Comparison of ENCODE assay signal across 8 mouse cellular contexts in the genomic region with DNA sequence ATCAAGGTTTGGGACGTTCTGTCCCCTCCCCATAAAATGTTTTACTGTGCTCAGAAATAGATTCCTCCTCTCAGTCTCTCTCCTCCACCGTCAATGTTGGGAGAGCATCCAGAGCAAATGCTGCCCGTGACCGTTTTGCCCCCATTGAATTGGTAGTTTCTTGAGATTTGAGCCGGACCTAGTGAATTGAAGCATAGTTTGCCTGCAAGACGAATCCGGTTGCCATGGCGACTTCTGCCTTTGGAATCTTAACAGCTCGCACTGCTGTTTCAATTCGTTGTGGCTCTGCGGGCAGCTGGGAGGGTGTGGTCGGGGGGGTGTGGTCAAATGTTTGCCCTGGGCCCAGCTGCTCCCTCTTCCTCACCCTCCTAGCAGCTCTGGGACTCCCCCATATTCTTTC. TPM values are rescaled to one million over a fixed set of nuclear protein-coding genes. Genes with fewer than 3 reads are reported as not detected.
DNase-seq lines count a peak whose midpoint lies in the region; ATAC-seq lines count a peak whose summit lies in the region.

No protein-coding gene starts in this region.

- H3K9me3 ChIP-seq in embryonic facial prominence, embryonic 10.5 days, result no peaks in the 10 kb centered on the region
- no peaks in the 10 kb centered on the region for H3K9me3 ChIP-seq in intestine, embryonic 16.5 days (ENCODE audit: control insufficient read depth, low read length)
- H3K9me3 ChIP-seq in limb, embryonic 10.5 days (replicated peaks), result no peaks in the 10 kb centered on the region
- no peaks in the 10 kb centered on the region for H3K9me3 ChIP-seq in midbrain, embryonic 11.5 days (ENCODE audit: control insufficient read depth, low read length)

- H3K27me3 ChIP-seq in embryonic facial prominence, embryonic 10.5 days (replicated peaks; ENCODE audit: low read depth, poor library complexity, severe bottlenecking), result 0 out of 2 replicates have a peak, but pooled peaks cover 7% of the 10 kb centered on the region
- no peaks in the 10 kb centered on the region for H3K27me3 ChIP-seq in intestine, embryonic 16.5 days (replicated peaks; ENCODE audit: control insufficient read depth, insufficient read depth, low read length)
- no peaks in the 10 kb centered on the region for H3K27me3 ChIP-seq in limb, embryonic 10.5 days (ENCODE audit: low read depth, poor library complexity, severe bottlenecking)
- no peaks in the 10 kb centered on the region for H3K27me3 ChIP-seq in midbrain, embryonic 11.5 days (ENCODE audit: control insufficient read depth, insufficient read depth, low read length)

- ATAC-seq in intestine, embryonic 16.5 days, result no peak
- peak; percentile 49 for ATAC-seq in midbrain, embryonic 11.5 days (ENCODE audit: low FRiP score)

- DNase-seq in layer of hippocampus, adult 11-12 months (ENCODE audit: low spot score), result peak; percentile 71
- no peak for DNase-seq in layer of hippocampus, adult 9-10 months (ENCODE audit: low spot score)
- peak; percentile 86 for DNase-seq in embryonic facial prominence, embryonic 10.5 days (ENCODE audit: low spot score)
- DNase-seq in gastrocnemius, postnatal 4 days (ENCODE audit: low spot score in 2 of 2), result peak; percentile 42 to 78
- peak; percentile 83 for DNase-seq in limb, embryonic 10.5 days (ENCODE audit: low spot score)
- DNase-seq in midbrain, embryonic 11.5 days (ENCODE audit: low spot score, missing footprints), result peak; percentile 98
- peak; percentile 56 for DNase-seq in spleen, adult 12 weeks (ENCODE audit: low spot score)

- peak overlapping the region; percentile 91 for H3K27ac ChIP-seq in embryonic facial prominence, embryonic 10.5 days (replicated peaks)
- H3K27ac ChIP-seq in intestine, embryonic 16.5 days (ENCODE audit: low read length), result 0 out of 2 replicates have a peak overlapping the region, but pooled peaks have one; percentile 94
- no peak overlapping the region for H3K27ac ChIP-seq in limb, embryonic 10.5 days
- peak overlapping the region; percentile 89 for H3K27ac ChIP-seq in midbrain, embryonic 11.5 days (ENCODE audit: low read depth, low read length)

- peak overlapping the region; percentile 92 for H3K4me2 ChIP-seq in intestine, embryonic 16.5 days (ENCODE audit: low read depth, low read length)
- peak overlapping the region; percentile 98 for H3K4me2 ChIP-seq in midbrain, embryonic 11.5 days

- peak overlapping the region; percentile 89 for H3K9ac ChIP-seq in intestine, embryonic 16.5 days (ENCODE audit: low read depth, low read length)
- peak overlapping the region; percentile 93 for H3K9ac ChIP-seq in midbrain, embryonic 11.5 days (ENCODE audit: low read length)

- peaks cover 47% of the 10 kb centered on the region for H3K4me1 ChIP-seq in embryonic facial prominence, embryonic 10.5 days
- peaks cover 22% of the 10 kb centered on the region for H3K4me1 ChIP-seq in intestine, embryonic 16.5 days (ENCODE audit: control insufficient read depth, insufficient read depth, low read length)
- peaks cover 26% of the 10 kb centered on the region for H3K4me1 ChIP-seq in limb, embryonic 10.5 days
- H3K4me1 ChIP-seq in midbrain, embryonic 11.5 days (ENCODE audit: control insufficient read depth, insufficient read depth, low read length), result peaks cover 13% of the 10 kb centered on the region

- peak overlapping the region; percentile 80 for H3K4me3 ChIP-seq in embryonic facial prominence, embryonic 10.5 days
- peak overlapping the region; percentile 78 for H3K4me3 ChIP-seq in intestine, embryonic 16.5 days (ENCODE audit: low read length)
- H3K4me3 ChIP-seq in limb, embryonic 10.5 days, result peak overlapping the region; percentile 91
- peak overlapping the region; percentile 73 for H3K4me3 ChIP-seq in midbrain, embryonic 11.5 days (ENCODE audit: low read depth, low read length)

- WGBS in embryonic facial prominence, embryonic 10.5 days, result under 1% methylated on average over 12 of the region's 12 CpGs
- under 1% methylated on average over 12 of the region's 12 CpGs for WGBS in intestine, embryonic 16.5 days
- under 1% methylated on average over 12 of the region's 12 CpGs for WGBS in limb, embryonic 10.5 days
- WGBS in midbrain, embryonic 11.5 days, result 1% methylated on average over 12 of the region's 12 CpGs

- no peaks in the 10 kb centered on the region for H3K36me3 ChIP-seq in embryonic facial prominence, embryonic 10.5 days (replicated peaks)
- no peaks in the 10 kb centered on the region for H3K36me3 ChIP-seq in intestine, embryonic 16.5 days (ENCODE audit: control insufficient read depth, insufficient read depth, low read length)
- H3K36me3 ChIP-seq in limb, embryonic 10.5 days, result no peaks in the 10 kb centered on the region
- H3K36me3 ChIP-seq in midbrain, embryonic 11.5 days (ENCODE audit: control insufficient read depth, insufficient read depth, low read length), result no peaks in the 10 kb centered on the region

RNA-seq across cellular contexts. Expression of gene Daam1, which starts 1.3 kb away (rescaled TPM):
- polyA plus RNA-seq in embryonic facial prominence, embryonic 10.5 days (2016; fragmentation: Nextera tagmentation; extraction: Ambion mirVana), result 7.3 and 7.4 TPM in 2 replicates
- total RNA-seq in gastrocnemius, postnatal 4 days (2021), result 10 to 100 TPM; 28.8 to 34.6 TPM
- 7.6 and 7.7 TPM in 2 replicates for polyA plus RNA-seq in intestine, embryonic 16.5 days (2015; fragmentation: Nextera tagmentation; extraction: Ambion mirVana)
- 4.0 and 5.2 TPM in 2 replicates for polyA plus RNA-seq in limb, embryonic 10.5 days (2016; fragmentation: Nextera tagmentation; extraction: Ambion mirVana)
- 19.9 and 22.5 TPM in 2 replicates for polyA plus RNA-seq in midbrain, embryonic 11.5 days (2014; fragmentation: Nextera tagmentation; extraction: Ambion mirVana)
